Mouse (Mus musculus) G1E (cell line): Measurements from ENCODE around the gene Hoxa9. TPM values are rescaled to one million over a fixed set of nuclear protein-coding genes. Genes with fewer than 3 reads are reported as not detected.

Experiments used
- ATAC-seq: 2 replicates; pipeline ENCODE4 v1.8.0; 2016; ENCODE audit warnings: mild to moderate bottlenecking; ENCODE audit not compliant: insufficient number of reproducible peaks, poor library complexity, low FRiP score, severe bottlenecking; ENCODE audit errors: extremely low read depth
- DNase-seq: peaks from one replicate; pipeline ENCODE4 v3.0.0; 2012; ENCODE audit warnings: low spot score
- H3K27me3 ChIP-seq: 2 replicates; pipeline ENCODE4 v1.6.1; 2012; ENCODE audit warnings: mild to moderate bottlenecking, low read length, inconsistent platforms; ENCODE audit not compliant: insufficient read depth
- H3K36me3 ChIP-seq: replicated peaks from 2 replicates; pipeline ENCODE3; 2012; ENCODE audit warnings: mild to moderate bottlenecking, inconsistent platforms
- H3K4me1 ChIP-seq: 2 replicates; pipeline ENCODE4 v1.6.1; 2012; ENCODE audit warnings: low read depth, low read length, inconsistent platforms, mixed read lengths; ENCODE audit not compliant: insufficient read depth
- H3K4me3 ChIP-seq: 2 replicates; pipeline ENCODE4 v1.5.1; 2012; ENCODE audit warnings: low read depth, mild to moderate bottlenecking, inconsistent platforms, low read length, moderate library complexity, mixed read lengths
- H3K9me3 ChIP-seq: replicated peaks from 2 replicates; pipeline ENCODE4 v1.6.1; 2012; ENCODE audit warnings: inconsistent platforms
- CTCF ChIP-seq: IDR thresholded peaks from 2 replicates; pipeline ENCODE4 v1.5.1; 2012; ENCODE audit warnings: low read depth, low read length, inconsistent platforms, mixed read lengths
- GATA1 ChIP-seq: IDR thresholded peaks from 2 replicates; pipeline ENCODE4 v1.6.1; 2012; ENCODE audit warnings: borderline replicate concordance, low read length, inconsistent platforms, mixed read lengths
- GATA2 ChIP-seq: IDR thresholded peaks from 2 replicates; pipeline ENCODE4 v1.6.1; 2012; ENCODE audit warnings: low read depth, low read length, inconsistent platforms, borderline replicate concordance
- POLR2AphosphoS5 ChIP-seq: IDR thresholded peaks from 2 replicates; pipeline ENCODE4 v1.6.1; 2012; ENCODE audit warnings: low read depth, low read length, inconsistent platforms; ENCODE audit not compliant: insufficient replicate concordance
- TAL1 ChIP-seq: conservative IDR thresholded peaks from 2 replicates; pipeline ENCODE4 v1.6.1; 2012; ENCODE audit warnings: low read depth, low read length, inconsistent platforms, mixed read lengths
- polyA plus RNA-seq: library from polyadenylated mRNA; stranded (reverse); fragments of >175 nt; gene quantifications from 2 replicates; pipeline ENCODE4 v1.2.3, GENCODE M21; 2012
- total RNA-seq, 2 experiments: library from RNA; stranded (forward) in 1 of 2; stranded (reverse) in 1 of 2; fragments of 200-1000 nt in 1 of 2; fragments of >200 nt in 1 of 2; fragmentation: Nextera tagmentation in 1 of 2; gene quantifications; 2 replicates each; pipeline ENCODE4 v1.2.3; 2014 to 2017

Hoxa9 gene
- total and polyA plus RNA-seq, 3 experiments, result 0.05 TPM; not detected in 2

- TF ChIP-seq GATA1 (no peak), TAL1 (no peak), GATA2 (no peak), CTCF (no peak), POLR2AphosphoS5 (no peak)
- Histone ChIP-seq H3K4me3 (no peak overlapping the region), H3K4me1 (peaks cover 10% of the 10 kb centered on the region)
Observed at GRCm38 (mm10) chr6:52217459-52217768, 13.5 kb downstream of the Hoxa9 start.

DNA sequence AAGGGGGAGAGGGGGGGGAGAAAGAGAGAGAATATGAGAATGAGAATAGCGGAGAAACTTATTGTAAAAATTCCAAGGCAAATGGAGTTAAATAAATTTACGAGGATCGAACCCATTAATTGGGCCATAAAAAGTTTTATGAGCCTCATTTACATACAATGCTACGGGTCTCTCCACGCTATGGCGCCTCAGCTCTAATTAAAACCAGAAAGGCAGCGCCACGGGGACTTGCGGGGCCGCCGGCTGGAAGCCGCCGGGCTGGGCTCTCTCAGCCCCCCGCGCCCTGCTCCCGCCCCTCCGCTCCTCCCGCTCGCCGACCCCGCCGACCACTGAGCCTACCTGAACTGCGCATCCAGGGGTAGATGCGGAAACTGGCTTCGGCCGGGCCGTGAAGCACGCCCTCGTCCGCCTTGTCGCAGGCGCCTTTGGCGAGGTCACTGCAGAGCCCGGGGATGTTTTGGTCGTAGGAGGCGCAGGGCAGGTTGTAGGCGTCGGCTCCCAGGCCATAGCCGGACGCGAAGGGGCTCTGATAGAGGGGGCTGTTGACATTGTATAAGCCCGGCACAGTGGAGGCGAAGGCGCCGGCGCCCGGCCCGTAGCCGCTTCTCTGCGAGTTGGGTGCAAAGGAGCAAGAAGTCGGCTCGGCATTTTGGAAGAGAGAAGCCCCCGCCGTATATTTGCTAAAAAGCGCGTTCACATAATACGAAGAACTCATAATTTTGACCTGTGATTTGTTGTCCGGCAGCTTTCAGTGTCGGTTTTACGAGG lies 14.0 kb downstream of the Hoxa9 start:
- Histone ChIP-seq H3K4me1 (peaks cover 7% of the 10 kb centered on the region), H3K27me3 (peaks cover 44% of the 10 kb centered on the region), H3K4me3 (no peak overlapping the region), H3K36me3 (no peaks in the 10 kb centered on the region), H3K9me3 (peaks cover 9% of the 10 kb centered on the region)
- no peak for TF ChIP-seq TAL1
- TF ChIP-seq POLR2AphosphoS5, result no peak
- no peak for TF ChIP-seq CTCF
- TF ChIP-seq GATA2, result no peak
- TF ChIP-seq GATA1, result no peak
- DNase-seq (no peak), ATAC-seq (no peak)

More at GRCm38 (mm10) chr6:52217459-52217768, 13.5 kb downstream of the Hoxa9 start:
- Histone ChIP-seq H3K27me3 (peaks cover 44% of the 10 kb centered on the region), H3K36me3 (no peaks in the 10 kb centered on the region), H3K9me3 (peaks cover 9% of the 10 kb centered on the region)
- DNase-seq, result no peak
- ATAC-seq, result no peak

DNA sequence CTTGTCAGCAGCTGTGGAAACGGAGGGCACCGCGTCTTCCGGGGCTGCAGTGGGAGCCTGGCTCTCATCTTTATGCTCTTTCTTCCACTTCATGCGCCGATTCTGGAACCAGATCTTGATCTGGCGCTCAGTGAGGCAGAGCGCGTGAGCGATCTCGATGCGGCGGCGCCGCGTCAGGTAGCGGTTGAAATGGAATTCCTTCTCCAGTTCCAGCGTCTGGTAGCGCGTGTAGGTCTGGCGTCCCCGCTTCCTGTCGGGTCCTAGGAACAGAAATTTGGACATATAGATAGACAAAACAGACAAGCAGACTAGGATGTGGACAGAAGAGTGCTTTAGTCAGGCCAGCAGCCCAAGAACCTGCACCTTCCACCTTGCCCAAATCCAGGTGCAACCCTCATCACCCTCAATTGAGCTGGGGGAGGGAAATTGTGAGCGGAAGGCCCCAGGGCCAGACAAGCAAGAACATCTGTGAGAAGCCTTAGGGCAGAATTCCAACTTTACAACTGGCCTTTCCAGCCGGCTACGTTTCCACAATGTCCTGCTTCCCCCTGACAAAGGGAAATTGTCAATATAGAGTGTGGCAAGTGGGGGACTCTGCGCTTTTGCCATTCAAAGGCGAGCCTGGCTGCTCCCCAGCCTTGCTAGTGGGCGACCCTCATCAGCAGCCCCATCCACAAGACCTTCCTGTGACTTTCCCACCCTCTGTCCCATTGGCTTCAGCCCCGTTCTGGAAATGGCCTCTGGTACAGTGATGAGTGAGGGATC lies 14.9 kb downstream of the Hoxa9 start:
- ATAC-seq (no peak), DNase-seq (no peak)
- no peak for TF ChIP-seq TAL1
- TF ChIP-seq POLR2AphosphoS5, result no peak
- no peak for TF ChIP-seq GATA2
- no peak for TF ChIP-seq CTCF
- no peak for TF ChIP-seq GATA1
- H3K4me1 ChIP-seq, result no peaks in the 10 kb centered on the region
- H3K36me3 ChIP-seq, result no peaks in the 10 kb centered on the region
- H3K9me3 ChIP-seq, result peaks cover 9% of the 10 kb centered on the region
- H3K4me3 ChIP-seq, result no peak overlapping the region
- H3K27me3 ChIP-seq, result peaks cover 46% of the 10 kb centered on the region

- Histone ChIP-seq H3K36me3 (no peaks in the 10 kb centered on the region), H3K9me3 (peaks cover 9% of the 10 kb centered on the region), H3K4me1 (no peaks in the 10 kb centered on the region), H3K4me3 (no peak overlapping the region), H3K27me3 (peaks cover 46% of the 10 kb centered on the region)
- DNase-seq (no peak), ATAC-seq (no peak)
- TF ChIP-seq POLR2AphosphoS5, result no peak
- TF ChIP-seq GATA2, result no peak
- TF ChIP-seq GATA1, result no peak
- TF ChIP-seq TAL1, result no peak
- TF ChIP-seq CTCF, result no peak
Observed at GRCm38 (mm10) chr6:52215070-52215469, 15.8 kb downstream of the Hoxa9 start.

GRCm38 (mm10) chr6:52214271-52214670 lies 16.6 kb downstream of the Hoxa9 start:
- ATAC-seq (no peak), DNase-seq (no peak)
- no peak overlapping the region for H3K4me3 ChIP-seq
- no peaks in the 10 kb centered on the region for H3K36me3 ChIP-seq
- peaks cover 9% of the 10 kb centered on the region for H3K9me3 ChIP-seq
- H3K4me1 ChIP-seq, result no peaks in the 10 kb centered on the region
- no peak for TF ChIP-seq TAL1
- TF ChIP-seq GATA1, result no peak
- no peak for TF ChIP-seq GATA2
- TF ChIP-seq CTCF, result no peak
- no peak for TF ChIP-seq POLR2AphosphoS5
- H3K27me3 ChIP-seq, result peaks cover 46% of the 10 kb centered on the region

GRCm38 (mm10) chr6:52213119-52213986 lies 17.5 kb downstream of the Hoxa9 start, which contains the start of the genes Hoxa3 and Gm28308:
Gene Hoxa3, minus strand, starts transcription at chr6:52213336.
Gene Gm28308, minus strand, starts transcription at chr6:52213339.
- DNase-seq (no peak), ATAC-seq (no peak)
- Histone ChIP-seq H3K4me3 (no peak within 1 kb of the TSS), H3K4me1 (no peaks in the 10 kb centered on the region), H3K9me3 (peaks cover 9% of the 10 kb centered on the region), H3K27me3 (peaks cover 48% of the 10 kb centered on the region), H3K36me3 (no peaks in the 10 kb centered on the region)
- TF ChIP-seq CTCF (no peak), GATA1 (no peak), GATA2 (no peak), POLR2AphosphoS5 (no peak), TAL1 (no peak)
